Mouse (Mus musculus) limb, embryonic 11.5 days (tissue): Measurements from ENCODE around the gene Tex38. TPM values are rescaled to one million over a fixed set of nuclear protein-coding genes. Genes with fewer than 3 reads are reported as not detected.

Source experiments
- ATAC-seq: fragments of 200-750 bp; cut with Nextera tagmentation; 2 replicates; pipeline ENCODE4 v1.8.0; 2017; ENCODE audit warnings: low read depth; ENCODE audit not compliant: insufficient number of reproducible peaks, low FRiP score, low TSS enrichment
- DNase-seq: peaks from one replicate; pipeline ENCODE4 v3.0.0-alpha.2; 2015; ENCODE audit warnings: low spot score
- H3K27ac ChIP-seq: fragments of 300-500 bp; sonication (generic); replicated peaks from 2 replicates; pipeline ENCODE4 v1.5.1; 2014; ENCODE audit warnings: low read depth, mild to moderate bottlenecking, low read length
- H3K27me3 ChIP-seq: fragments of 300-500 bp; sonication (generic); 2 replicates; pipeline ENCODE4 v1.6.1; 2014; ENCODE audit warnings: mild to moderate bottlenecking, low read length, mixed read lengths; ENCODE audit not compliant: control insufficient read depth, insufficient read depth
- H3K36me3 ChIP-seq: fragments of 300-500 bp; sonication (generic); 2 replicates; pipeline ENCODE4 v1.6.1; 2014; ENCODE audit warnings: mild to moderate bottlenecking, low read length, moderate library complexity, mixed read lengths; ENCODE audit not compliant: control insufficient read depth, insufficient read depth
- H3K4me1 ChIP-seq: fragments of 300-500 bp; sonication (generic); 2 replicates; pipeline ENCODE4 v1.6.1; 2014; ENCODE audit warnings: low read length, mixed read lengths; ENCODE audit not compliant: control insufficient read depth, insufficient read depth
- H3K4me2 ChIP-seq: fragments of 300-500 bp; sonication (generic); 2 replicates; pipeline ENCODE4 v1.6.1; 2014; ENCODE audit warnings: low read depth, mild to moderate bottlenecking, moderate library complexity; ENCODE audit not compliant: severe bottlenecking
- H3K4me3 ChIP-seq: fragments of 300-500 bp; sonication (generic); 2 replicates; pipeline ENCODE4 v1.5.1; 2014; ENCODE audit warnings: low read depth, low read length
- H3K9ac ChIP-seq: fragments of 300-500 bp; sonication (generic); 2 replicates; pipeline ENCODE4 v1.6.1; 2014; ENCODE audit warnings: mild to moderate bottlenecking, low read length
- H3K9me3 ChIP-seq: fragments of 300-500 bp; sonication (generic); 2 replicates; pipeline ENCODE4 v1.6.1; 2016; ENCODE audit warnings: low read length; ENCODE audit not compliant: control insufficient read depth
- WGBS: fragments of 180-500 bp; shearing (Covaris S2); extraction: QIAGEN DNeasy Blood & Tissue Kit; methylation state at CpG from one replicate; pipeline ENCODE4 v1.1.7; 2014; 5-methylcytosine and 5-hydroxymethylcytosine counted together
- polyA plus RNA-seq: library from polyadenylated mRNA; unstranded; fragments of >200 nt; fragmentation: Nextera tagmentation; extraction: Ambion mirVana; gene quantifications from 2 replicates; pipeline ENCODE4 v1.2.1, GENCODE M21; 2014

Tex38 gene
- polyA plus RNA-seq = 0.32 and 0.65 TPM in 2 replicates

- Histone ChIP-seq H3K27ac (no peak within 1 kb of the TSS), H3K9me3 (no peaks in the 10 kb centered on the region), H3K4me1 (0 out of 2 replicates have a peak, but pooled peaks cover 4% of the 10 kb centered on the region), H3K4me3 (no peak within 1 kb of the TSS), H3K9ac (no peak within 1 kb of the TSS), H3K27me3 (no peaks in the 10 kb centered on the region), H3K4me2 (no peak within 1 kb of the TSS), H3K36me3 (no peaks in the 10 kb centered on the region)
- DNase-seq (no peak), ATAC-seq (no peak)
- WGBS = 88% methylated on average over 3 of the region's 3 CpGs
These were observed at the start of gene Tex38 for GRCm38 (mm10) chr4:115780918-115781317. TSS of gene Tex38 (minus strand) at chr4:115781018.

DNA sequence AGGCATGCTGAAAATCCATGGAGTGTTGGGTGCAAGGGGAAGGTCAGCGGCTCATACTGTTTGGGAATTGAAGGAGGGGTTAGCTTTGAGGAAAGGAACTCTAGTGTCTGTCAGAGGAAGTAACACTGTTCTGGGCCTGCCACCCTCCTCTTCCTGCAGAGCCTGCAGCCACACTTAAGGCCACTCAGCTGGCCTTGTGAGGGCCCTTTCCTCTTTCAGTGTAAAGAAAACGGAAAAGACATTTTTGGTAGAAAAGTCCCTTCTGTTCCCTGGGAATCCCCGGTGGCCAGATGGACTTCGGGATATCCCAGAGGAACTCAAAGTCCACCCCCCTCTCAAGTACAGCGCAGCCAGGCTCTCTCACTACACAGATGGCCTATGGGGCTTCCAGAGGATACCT, 49.7 kb upstream of the Tex38 start:
- DNase-seq = no peak
- no peak for ATAC-seq
- WGBS = 80% methylated on average over 5 of the region's 5 CpGs
- H3K36me3 ChIP-seq = no peaks in the 10 kb centered on the region
- no peak overlapping the region for H3K4me2 ChIP-seq
- no peaks in the 10 kb centered on the region for H3K4me1 ChIP-seq
- no peak overlapping the region for H3K9ac ChIP-seq
- no peak overlapping the region for H3K4me3 ChIP-seq
- no peak overlapping the region for H3K27ac ChIP-seq
- no peaks in the 10 kb centered on the region for H3K27me3 ChIP-seq
- no peaks in the 10 kb centered on the region for H3K9me3 ChIP-seq

GRCm38 (mm10) chr4:115828572-115828902, 47.7 kb upstream of the Tex38 start:
- Histone ChIP-seq H3K9ac (no peak overlapping the region; the same call in 1 of the 2 replicates), H3K4me3 (peak overlapping the region; percentile 60), H3K27me3 (no peaks in the 10 kb centered on the region), H3K9me3 (no peaks in the 10 kb centered on the region), H3K4me1 (no peaks in the 10 kb centered on the region), H3K4me2 (peak overlapping the region; percentile 65), H3K36me3 (no peaks in the 10 kb centered on the region), H3K27ac (no peak overlapping the region)
- WGBS = 9% methylated on average over 8 of the region's 8 CpGs
- DNase-seq (no peak), ATAC-seq (peak; percentile 20; the same call in 1 of the 2 replicates)

GRCm38 (mm10) chr4:115827888-115828571, 47.2 kb upstream of the Tex38 start, which contains the start of gene Mob3c:
TSS of gene Mob3c (plus strand) at chr4:115828092.
- WGBS = under 1% methylated on average over 57 of the region's 57 CpGs
- ATAC-seq (peak; percentile 88), DNase-seq (peak; percentile 77)
- Histone ChIP-seq H3K36me3 (no peaks in the 10 kb centered on the region), H3K27ac (no peak within 1 kb of the TSS), H3K4me2 (peak within 1 kb of the TSS; percentile 65), H3K9me3 (no peaks in the 10 kb centered on the region), H3K27me3 (no peaks in the 10 kb centered on the region), H3K4me1 (no peaks in the 10 kb centered on the region), H3K9ac (peak within 1 kb of the TSS; percentile 64), H3K4me3 (peak within 1 kb of the TSS; percentile 60)

DNA sequence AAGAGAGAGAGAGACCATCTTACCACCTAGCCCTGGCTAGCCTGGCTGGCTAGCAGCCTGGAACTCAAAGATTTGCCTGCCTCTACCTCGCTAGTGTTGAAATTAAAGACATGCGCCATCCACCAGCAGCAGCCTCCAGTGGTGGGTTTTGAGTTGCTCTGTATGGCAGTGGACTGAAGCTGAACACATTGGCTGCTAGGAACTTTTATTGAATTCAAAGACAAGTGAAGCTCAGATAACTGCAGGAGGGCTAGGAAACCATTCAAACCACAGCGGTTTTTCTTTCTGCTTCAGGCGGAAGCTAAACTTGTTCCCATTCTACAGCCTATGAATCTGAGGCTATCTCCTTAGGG, 46.7 kb upstream of the Tex38 start:
- Histone ChIP-seq H3K4me2 (peak overlapping the region; percentile 65), H3K27ac (no peak overlapping the region), H3K9me3 (no peaks in the 10 kb centered on the region), H3K36me3 (no peaks in the 10 kb centered on the region), H3K27me3 (no peaks in the 10 kb centered on the region), H3K4me3 (peak overlapping the region; percentile 60), H3K9ac (peak overlapping the region; percentile 64), H3K4me1 (no peaks in the 10 kb centered on the region)
- ATAC-seq (no peak), DNase-seq (no peak)
- WGBS = 2% methylated on average over 4 of the region's 4 CpGs

DNA sequence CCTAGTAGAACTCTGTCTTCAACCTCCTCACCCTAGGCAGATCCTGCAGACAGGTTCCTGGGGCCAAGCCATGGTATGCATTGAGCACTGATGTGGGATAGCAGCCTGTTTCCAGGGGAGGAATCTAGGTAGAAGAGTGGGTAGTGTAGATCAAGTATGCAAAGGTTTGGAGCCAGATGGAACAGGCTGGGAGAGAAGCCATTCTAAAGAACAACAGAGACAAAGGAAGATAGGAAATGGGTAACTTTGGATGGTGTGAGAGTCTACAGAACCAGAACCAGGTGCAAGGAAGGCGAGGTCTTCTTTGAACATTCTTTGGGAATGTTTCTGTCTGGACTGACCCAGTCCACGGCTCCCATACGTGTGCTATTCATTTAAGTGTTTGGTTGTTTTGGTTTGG, 46.2 kb upstream of the Tex38 start:
- 67% methylated on average over 3 of the region's 3 CpGs for WGBS
- Histone ChIP-seq H3K4me3 (no peak overlapping the region), H3K27me3 (no peaks in the 10 kb centered on the region), H3K27ac (no peak overlapping the region), H3K4me2 (no peak overlapping the region), H3K9ac (no peak overlapping the region), H3K9me3 (no peaks in the 10 kb centered on the region), H3K4me1 (no peaks in the 10 kb centered on the region), H3K36me3 (no peaks in the 10 kb centered on the region)
- DNase-seq (no peak), ATAC-seq (no peak)

GRCm38 (mm10) chr4:115825271-115825670, 44.5 kb upstream of the Tex38 start:
- Histone ChIP-seq H3K36me3 (no peaks in the 10 kb centered on the region), H3K9me3 (no peaks in the 10 kb centered on the region), H3K4me1 (no peaks in the 10 kb centered on the region), H3K4me3 (no peak overlapping the region), H3K4me2 (no peak overlapping the region), H3K9ac (no peak overlapping the region), H3K27ac (no peak overlapping the region), H3K27me3 (no peaks in the 10 kb centered on the region)
- ATAC-seq = no peak
- DNase-seq = no peak
- 85% methylated on average over 2 of the region's 2 CpGs for WGBS

DNA sequence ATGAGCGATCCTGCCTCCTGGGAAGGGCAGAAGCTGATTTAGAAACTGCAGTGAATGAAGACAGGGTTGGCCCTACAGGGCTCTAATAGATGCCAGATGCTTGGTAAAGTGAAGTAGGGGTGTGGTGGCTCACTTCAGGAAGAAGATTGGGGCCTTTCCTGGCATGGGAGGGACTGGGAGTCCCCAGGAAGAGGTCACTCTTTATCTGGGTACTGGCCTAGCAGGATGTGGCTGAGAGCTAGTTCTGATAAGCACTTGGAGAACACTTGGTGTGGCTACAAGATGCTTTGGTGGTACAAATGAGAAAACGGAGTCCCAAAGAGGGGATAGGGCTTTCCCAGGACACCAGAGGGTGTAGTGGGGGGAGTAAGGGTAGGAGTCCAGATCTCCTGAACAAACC, 43.4 kb upstream of the Tex38 start:
- Histone ChIP-seq H3K4me2 (no peak overlapping the region), H3K27ac (no peak overlapping the region), H3K9me3 (no peaks in the 10 kb centered on the region), H3K9ac (no peak overlapping the region), H3K27me3 (no peaks in the 10 kb centered on the region), H3K36me3 (no peaks in the 10 kb centered on the region), H3K4me3 (no peak overlapping the region), H3K4me1 (no peaks in the 10 kb centered on the region)
- DNase-seq (no peak), ATAC-seq (no peak)
- WGBS = 57% methylated on average over 2 of the region's 2 CpGs

DNA sequence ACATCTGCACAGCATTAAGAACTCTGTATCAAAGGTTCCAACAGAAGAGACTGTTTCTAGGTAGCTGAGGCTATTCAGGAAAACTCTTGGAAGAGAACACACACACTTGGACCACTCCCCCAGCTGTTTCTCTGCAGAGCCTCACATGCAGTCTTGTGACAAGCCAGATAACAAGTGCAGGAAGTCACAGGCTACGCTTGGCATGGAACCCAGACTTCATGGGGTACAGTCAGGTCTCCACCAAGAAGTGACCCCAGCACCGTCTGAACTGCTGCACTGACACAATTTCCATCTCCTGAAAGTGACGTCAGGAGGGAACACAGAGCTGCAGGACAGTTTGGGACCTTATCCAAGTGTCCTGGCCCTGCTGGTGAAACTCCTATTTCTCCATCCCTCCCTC, 41.1 kb upstream of the Tex38 start:
- Histone ChIP-seq H3K9me3 (no peaks in the 10 kb centered on the region), H3K4me3 (no peak overlapping the region), H3K4me1 (no peaks in the 10 kb centered on the region), H3K4me2 (no peak overlapping the region), H3K27me3 (no peaks in the 10 kb centered on the region), H3K27ac (no peak overlapping the region), H3K9ac (no peak overlapping the region), H3K36me3 (no peaks in the 10 kb centered on the region)
- WGBS = 84% methylated on average over 3 of the region's 3 CpGs
- DNase-seq (no peak), ATAC-seq (no peak)
